Mouse (Mus musculus) hindbrain, postnatal 0 days (tissue): Measurements from ENCODE around the gene Elk3. TPM values are rescaled to one million over a fixed set of nuclear protein-coding genes. Genes with fewer than 3 reads are reported as not detected.

ENCODE experiments used
- ATAC-seq: fragments of 200-750 bp; cut with Nextera tagmentation; 2 replicates; pipeline ENCODE4 v1.8.0; 2017; ENCODE audit warnings: mild to moderate bottlenecking, moderate TSS enrichment, moderate library complexity
- DNase-seq: peaks from one replicate; pipeline ENCODE4 v3.0.0-alpha.2; 2015; ENCODE audit warnings: low spot score
- H3K27ac ChIP-seq: fragments of 300-500 bp; sonication (generic); 2 replicates; pipeline ENCODE4 v1.5.1; 2014; ENCODE audit warnings: mild to moderate bottlenecking
- H3K27me3 ChIP-seq: fragments of 300-500 bp; sonication (generic); 2 replicates; pipeline ENCODE4 v1.6.1; 2014; ENCODE audit warnings: low read length, mixed read lengths; ENCODE audit not compliant: insufficient read depth
- H3K36me3 ChIP-seq: fragments of 300-500 bp; sonication (generic); 2 replicates; pipeline ENCODE4 v1.6.1; 2014; ENCODE audit warnings: low read length, mixed read lengths; ENCODE audit not compliant: insufficient read depth
- H3K4me1 ChIP-seq: fragments of 300-500 bp; sonication (generic); 2 replicates; pipeline ENCODE4 v1.6.1; 2014; ENCODE audit warnings: antibody characterized with exemption, low read length, mixed read lengths; ENCODE audit not compliant: insufficient read depth
- H3K4me2 ChIP-seq: fragments of 300-500 bp; sonication (generic); 2 replicates; pipeline ENCODE4 v1.6.1; 2014; ENCODE audit warnings: low read depth, mild to moderate bottlenecking, low read length, moderate library complexity, mixed read lengths
- H3K4me3 ChIP-seq: fragments of 300-500 bp; sonication (generic); 2 replicates; pipeline ENCODE4 v1.5.1; 2014; ENCODE audit warnings: low read length
- H3K9ac ChIP-seq: fragments of 300-500 bp; sonication (generic); replicated peaks from 2 replicates; pipeline ENCODE4 v1.6.1; 2014; ENCODE audit warnings: mild to moderate bottlenecking, low read length, moderate library complexity, mixed read lengths
- H3K9me3 ChIP-seq: fragments of 300-500 bp; sonication (generic); 2 replicates; pipeline ENCODE4 v1.6.1; 2016; ENCODE audit warnings: low read length, mixed read lengths
- CTCF ChIP-seq: IDR thresholded peaks from 2 replicates; pipeline ENCODE4 v1.5.1; 2016; ENCODE audit warnings: antibody characterized with exemption, control low read depth, low read depth
- WGBS: fragments of 180-500 bp; shearing (Covaris S2); extraction: QIAGEN DNeasy Blood & Tissue Kit; methylation state at CpG from one replicate; pipeline ENCODE4 v1.1.7; 2014; 5-methylcytosine and 5-hydroxymethylcytosine counted together
- polyA plus RNA-seq: library from polyadenylated mRNA; unstranded; fragments of >200 nt; fragmentation: Nextera tagmentation; extraction: Ambion mirVana; gene quantifications from 2 replicates; pipeline ENCODE4 v1.2.1, GENCODE M21; 2015
- total RNA-seq: library from RNA; depleted of rRNA; stranded (reverse); fragments of >200 nt; gene quantifications from 2 replicates; pipeline ENCODE4 v1.2.3, GENCODE M21; 2014

Gene Elk3
- total and polyA plus RNA-seq, 2 experiments from 2014 or later: 7.1 to 7.6 TPM

- 14% methylated on average over 13 of the region's 13 CpGs for WGBS
- no peaks in the 10 kb centered on the region for H3K9me3 ChIP-seq
- H3K36me3 ChIP-seq: no peaks in the 10 kb centered on the region
- no peak overlapping the region for H3K4me3 ChIP-seq
- peak overlapping the region; percentile 78 for H3K27ac ChIP-seq
- ATAC-seq: peak; percentile 82
- no peaks in the 10 kb centered on the region for H3K27me3 ChIP-seq
- H3K4me1 ChIP-seq: peaks cover 14% of the 10 kb centered on the region
- no peak for TF ChIP-seq CTCF
- peak; percentile 79 for DNase-seq
- H3K9ac ChIP-seq: no peak overlapping the region
- 0 out of 2 replicates have a peak overlapping the region, but pooled peaks have one; percentile 16 for H3K4me2 ChIP-seq
These were observed 55.6 kb downstream of the Elk3 start for GRCm38 (mm10) chr10:93255294-93255693.

- H3K27ac ChIP-seq: no peak overlapping the region
- H3K4me1 ChIP-seq: peaks cover 14% of the 10 kb centered on the region
- H3K4me2 ChIP-seq: no peak overlapping the region
- H3K36me3 ChIP-seq: no peaks in the 10 kb centered on the region
- no peak overlapping the region for H3K9ac ChIP-seq
- H3K4me3 ChIP-seq: no peak overlapping the region
- no peak for DNase-seq
- ATAC-seq: no peak
- no peaks in the 10 kb centered on the region for H3K9me3 ChIP-seq
- TF ChIP-seq CTCF: no peak
- 94% methylated on average over 6 of the region's 6 CpGs for WGBS
- no peaks in the 10 kb centered on the region for H3K27me3 ChIP-seq
These were observed 57.8 kb downstream of the Elk3 start for GRCm38 (mm10) chr10:93253156-93253555.

- Histone ChIP-seq H3K27ac (no peak overlapping the region), H3K4me2 (no peak overlapping the region), H3K27me3 (no peaks in the 10 kb centered on the region), H3K9ac (no peak overlapping the region), H3K4me3 (no peak overlapping the region), H3K4me1 (peaks cover 14% of the 10 kb centered on the region), H3K36me3 (no peaks in the 10 kb centered on the region), H3K9me3 (no peaks in the 10 kb centered on the region)
- 91% methylated on average over 2 of the region's 2 CpGs for WGBS
- no peak for DNase-seq
- no peak for TF ChIP-seq CTCF
- ATAC-seq: no peak
These were observed 58.3 kb downstream of the Elk3 start for GRCm38 (mm10) chr10:93252661-93253060.

- peaks cover 11% of the 10 kb centered on the region; the same call in 1 of the 2 replicates for H3K4me1 ChIP-seq
- H3K36me3 ChIP-seq: no peaks in the 10 kb centered on the region
- H3K9ac ChIP-seq: no peak overlapping the region
- TF ChIP-seq CTCF: no peak
- no peaks in the 10 kb centered on the region for H3K27me3 ChIP-seq
- no peak overlapping the region for H3K4me3 ChIP-seq
- no peak overlapping the region for H3K4me2 ChIP-seq
- no peak for DNase-seq
- H3K9me3 ChIP-seq: no peaks in the 10 kb centered on the region
- ATAC-seq: no peak
- no peak overlapping the region for H3K27ac ChIP-seq
- WGBS: 79% methylated on average over 8 of the region's 8 CpGs
These were observed 59.5 kb downstream of the Elk3 start for GRCm38 (mm10) chr10:93251426-93251825.

GRCm38 (mm10) chr10:93250436-93251317 is 60.3 kb downstream of the Elk3 start:
- peaks cover 8% of the 10 kb centered on the region; the same call in 1 of the 2 replicates for H3K4me1 ChIP-seq
- 69% methylated on average over 24 of the region's 24 CpGs for WGBS

GRCm38 (mm10) chr10:93249901-93250300 is 61.0 kb downstream of the Elk3 start:
- ATAC-seq (0 out of 2 replicates have a peak, but pooled peaks have one; percentile 30), DNase-seq (no peak)
- Histone ChIP-seq H3K9ac (no peak overlapping the region), H3K9me3 (no peaks in the 10 kb centered on the region), H3K4me1 (0 out of 2 replicates have a peak, but pooled peaks cover under 1% of the 10 kb centered on the region), H3K27me3 (no peaks in the 10 kb centered on the region), H3K36me3 (0 out of 2 replicates have a peak, but pooled peaks cover 3% of the 10 kb centered on the region), H3K4me3 (no peak overlapping the region), H3K27ac (peak overlapping the region; percentile 20; the same call in 1 of the 2 replicates), H3K4me2 (no peak overlapping the region)
- no peak for TF ChIP-seq CTCF
- 53% methylated on average over 7 of the region's 7 CpGs for WGBS

More at GRCm38 (mm10) chr10:93250436-93251317, 60.3 kb downstream of the Elk3 start:
- Histone ChIP-seq H3K4me2 (no peak overlapping the region), H3K36me3 (0 out of 2 replicates have a peak, but pooled peaks cover 2% of the 10 kb centered on the region), H3K27me3 (no peaks in the 10 kb centered on the region), H3K27ac (peak overlapping the region; percentile 20; the same call in 1 of the 2 replicates), H3K9me3 (no peaks in the 10 kb centered on the region), H3K9ac (no peak overlapping the region), H3K4me3 (no peak overlapping the region)
- DNase-seq (no peak), ATAC-seq (0 out of 2 replicates have a peak, but pooled peaks have one; percentile 34)
- no peak for TF ChIP-seq CTCF
